Mouse (Mus musculus) forebrain, postnatal 0 days (tissue): ENCODE measurements at regions not wholly inside any gene's neighbourhood (a gene's known extent, or its start where the extent isn't known, plus 50 kb on each side); places are given as distances from the start of the nearest gene placed in this dataset.

Source experiments
- ATAC-seq: fragments of 200-750 bp; cut with Nextera tagmentation; 2 replicates; pipeline ENCODE4 v1.8.0; 2017; ENCODE audit warnings: mild to moderate bottlenecking, moderate library complexity
- DNase-seq: peaks from one replicate; pipeline ENCODE4 v3.0.0-alpha.2; 2015
- H3K27ac ChIP-seq: fragments of 300-500 bp; sonication (generic); 2 replicates; pipeline ENCODE4 v1.5.1; 2014; ENCODE audit warnings: low read depth, mild to moderate bottlenecking, antibody characterized with exemption, low read length, moderate library complexity, mixed read lengths
- H3K27me3 ChIP-seq: fragments of 300-500 bp; sonication (generic); 2 replicates; pipeline ENCODE4 v1.6.1; 2014; ENCODE audit warnings: mild to moderate bottlenecking, low read length, mixed read lengths; ENCODE audit not compliant: insufficient read depth
- H3K36me3 ChIP-seq: fragments of 300-500 bp; sonication (generic); 2 replicates; pipeline ENCODE4 v1.6.1; 2014; ENCODE audit warnings: mild to moderate bottlenecking, moderate library complexity; ENCODE audit not compliant: insufficient read depth
- H3K4me1 ChIP-seq: fragments of 300-500 bp; sonication (generic); 2 replicates; pipeline ENCODE4 v1.6.1; 2014; ENCODE audit warnings: antibody characterized with exemption; ENCODE audit not compliant: insufficient read depth
- H3K4me2 ChIP-seq: fragments of 300-500 bp; sonication (generic); 2 replicates; pipeline ENCODE4 v1.6.1; 2014; ENCODE audit warnings: low read depth, mild to moderate bottlenecking, moderate library complexity
- H3K4me3 ChIP-seq: fragments of 300-500 bp; sonication (generic); 2 replicates; pipeline ENCODE4 v1.5.1; 2014; ENCODE audit warnings: low read depth, low read length, mixed read lengths
- H3K9ac ChIP-seq: fragments of 300-500 bp; sonication (generic); 2 replicates; pipeline ENCODE4 v1.6.1; 2014; ENCODE audit warnings: mild to moderate bottlenecking
- H3K9me3 ChIP-seq: fragments of 300-500 bp; sonication (generic); 2 replicates; pipeline ENCODE4 v1.6.1; 2016; ENCODE audit warnings: low read length
- CTCF ChIP-seq: sonication (generic); IDR thresholded peaks from 2 replicates; pipeline ENCODE4 v1.5.1; 2016; ENCODE audit warnings: antibody characterized with exemption, control low read depth, low read depth
- WGBS: fragments of 180-500 bp; shearing (Covaris S2); extraction: QIAGEN DNeasy Blood & Tissue Kit; methylation state at CpG from one replicate; pipeline ENCODE4 v1.1.7; 2014; 5-methylcytosine and 5-hydroxymethylcytosine counted together

DNA sequence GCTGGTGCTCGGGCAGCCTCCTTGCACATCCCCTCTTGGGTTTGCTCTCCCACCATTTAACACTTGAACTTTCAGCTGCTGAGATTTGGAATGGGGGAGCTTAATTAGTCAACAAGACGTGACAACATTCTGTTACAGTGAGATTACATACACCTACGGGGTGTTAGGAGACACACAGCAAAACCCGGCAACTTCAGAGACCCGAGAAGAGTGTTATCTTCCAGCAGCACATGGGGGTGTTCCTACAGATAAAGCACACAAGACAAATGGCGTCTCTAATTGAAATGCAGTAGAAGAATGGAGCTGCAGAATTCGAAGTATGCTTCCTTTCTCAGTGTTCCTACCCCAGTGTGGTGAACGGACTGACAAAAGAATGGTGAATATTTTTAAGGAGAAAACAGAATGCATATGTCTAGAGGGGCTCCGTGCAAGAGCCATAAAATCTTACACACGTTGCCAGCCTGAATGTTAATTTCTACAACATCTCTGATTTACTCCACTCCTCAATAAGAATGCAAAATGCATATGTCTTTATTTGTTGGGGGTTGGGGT is 215.2 kb downstream of the Sox11 start:
- no peak for TF ChIP-seq CTCF
- H3K4me2 ChIP-seq, result no peak overlapping the region
- H3K36me3 ChIP-seq, result no peaks in the 10 kb centered on the region
- 39% methylated on average over 10 of the region's 10 CpGs for WGBS
- no peaks in the 10 kb centered on the region for H3K27me3 ChIP-seq
- H3K4me1 ChIP-seq, result peaks cover 7% of the 10 kb centered on the region; the same call in 1 of the 2 replicates
- H3K9me3 ChIP-seq, result no peaks in the 10 kb centered on the region
- no peak overlapping the region for H3K27ac ChIP-seq
- peak; percentile 58; the same call in 1 of the 2 replicates for ATAC-seq
- no peak overlapping the region for H3K9ac ChIP-seq
- H3K4me3 ChIP-seq, result no peak overlapping the region
- DNase-seq, result no peak

DNA sequence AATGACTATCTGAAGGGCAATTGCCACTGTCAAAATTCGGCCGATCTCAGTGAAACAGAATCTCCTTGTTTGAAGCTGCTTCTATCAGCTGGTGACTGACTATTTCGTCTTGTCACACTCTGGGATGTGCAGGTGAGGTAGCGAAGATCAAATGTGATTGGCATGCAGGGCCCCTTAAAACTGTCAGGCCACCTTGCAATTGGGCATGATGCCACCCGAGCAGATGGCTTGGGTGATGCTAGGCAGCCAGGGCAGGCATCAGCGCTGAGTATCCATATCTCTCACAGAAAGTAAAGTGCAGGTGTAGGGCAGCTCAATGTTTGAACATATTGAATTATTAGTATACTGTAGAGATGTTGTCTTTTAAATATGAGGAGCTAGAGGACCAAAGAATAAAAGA is 223.8 kb downstream of the Sox11 start:
- Histone ChIP-seq H3K9ac (no peak overlapping the region), H3K27me3 (no peaks in the 10 kb centered on the region), H3K27ac (no peak overlapping the region), H3K4me1 (no peaks in the 10 kb centered on the region), H3K4me3 (no peak overlapping the region), H3K4me2 (no peak overlapping the region), H3K9me3 (no peaks in the 10 kb centered on the region), H3K36me3 (no peaks in the 10 kb centered on the region)
- no peak for ATAC-seq
- no peak for DNase-seq
- 71% methylated on average over 6 of the region's 6 CpGs for WGBS
- no peak for TF ChIP-seq CTCF

DNA sequence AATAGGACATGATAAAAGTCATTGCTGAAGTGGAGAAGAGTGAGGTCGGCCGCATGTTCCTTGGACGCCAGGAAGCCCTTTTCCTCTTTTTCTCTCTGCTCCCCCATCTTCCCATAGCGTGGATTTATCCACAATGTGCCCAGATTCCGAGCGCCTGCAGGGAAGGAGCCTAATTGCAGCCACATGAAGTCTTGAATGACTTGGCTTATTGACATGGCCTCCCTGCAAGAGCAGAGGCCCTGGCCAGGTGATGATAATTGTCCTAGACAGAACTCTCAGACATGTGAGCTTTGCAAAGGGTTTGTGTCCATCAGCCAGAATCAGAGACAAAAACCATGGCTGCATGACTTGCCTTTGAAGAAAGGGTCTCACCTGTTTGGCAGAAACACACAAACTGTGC is 227.0 kb downstream of the Sox11 start:
- Histone ChIP-seq H3K9me3 (no peaks in the 10 kb centered on the region), H3K4me2 (no peak overlapping the region), H3K36me3 (no peaks in the 10 kb centered on the region), H3K27me3 (no peaks in the 10 kb centered on the region), H3K9ac (no peak overlapping the region), H3K4me1 (no peaks in the 10 kb centered on the region), H3K27ac (no peak overlapping the region), H3K4me3 (no peak overlapping the region)
- no peak for ATAC-seq
- 71% methylated on average over 6 of the region's 6 CpGs for WGBS
- no peak for DNase-seq
- no peak for TF ChIP-seq CTCF

DNA sequence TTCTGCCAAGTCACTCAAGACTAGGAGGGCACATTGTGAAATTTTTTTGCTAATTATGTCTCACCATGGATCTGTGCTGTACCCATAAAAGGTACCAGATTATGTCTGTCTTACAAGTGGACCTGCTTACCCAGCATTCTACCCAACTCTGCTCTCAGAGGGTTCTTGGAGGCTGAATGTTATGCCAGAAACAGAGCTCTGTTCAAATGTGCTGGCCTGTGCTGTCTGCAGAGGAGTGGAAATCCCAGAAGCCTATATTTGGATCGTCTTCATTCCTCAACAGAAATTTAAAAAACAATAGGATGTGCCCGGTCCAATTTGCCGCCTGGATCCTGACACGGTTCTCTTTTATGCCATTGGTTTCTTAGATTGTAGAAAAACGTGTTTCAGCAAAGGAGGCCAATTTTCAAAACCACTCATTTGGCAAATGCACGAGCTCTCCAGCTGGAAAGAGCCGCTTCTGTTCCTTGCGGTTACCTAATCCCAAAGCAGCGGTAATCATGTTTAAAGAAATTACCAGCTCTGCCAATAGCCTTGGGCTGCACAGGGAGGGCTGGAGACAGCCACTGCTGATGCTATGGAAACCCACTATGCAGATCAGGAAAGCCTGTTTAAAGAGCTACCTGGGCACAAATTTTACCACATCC is 237.3 kb downstream of the Sox11 start:
- H3K4me3 ChIP-seq, result no peak overlapping the region
- DNase-seq (peak; percentile 74), ATAC-seq (peak; percentile 91)
- H3K36me3 ChIP-seq, result no peaks in the 10 kb centered on the region
- no peaks in the 10 kb centered on the region for H3K9me3 ChIP-seq
- no peak overlapping the region for H3K9ac ChIP-seq
- WGBS, result 20% methylated on average over 9 of the region's 9 CpGs
- no peaks in the 10 kb centered on the region for H3K4me1 ChIP-seq
- no peak overlapping the region for H3K4me2 ChIP-seq
- H3K27ac ChIP-seq, result peak overlapping the region; percentile 37
- H3K27me3 ChIP-seq, result no peaks in the 10 kb centered on the region
- TF ChIP-seq CTCF, result no peak

DNA sequence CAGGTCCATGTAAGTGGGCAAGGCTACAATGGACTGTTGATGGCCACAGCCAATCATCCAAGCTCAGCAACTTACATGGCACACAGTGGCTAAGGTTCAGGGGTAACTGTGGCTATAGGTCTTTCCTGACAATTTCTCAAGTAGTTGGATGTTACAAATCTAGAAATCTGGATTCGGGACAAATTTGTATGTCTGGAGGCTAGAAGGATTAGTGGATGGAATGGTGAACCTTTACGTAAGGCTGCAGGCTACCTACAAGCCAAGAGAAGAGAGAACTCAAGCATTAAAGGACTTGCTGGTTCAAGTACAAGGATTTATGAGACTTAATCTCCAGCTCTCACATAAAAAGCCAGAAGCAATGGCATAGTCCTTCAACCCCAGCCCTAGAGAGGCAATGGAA is 239.4 kb downstream of the Sox11 start:
- no peaks in the 10 kb centered on the region for H3K27me3 ChIP-seq
- ATAC-seq (no peak), DNase-seq (no peak)
- no peak for TF ChIP-seq CTCF
- H3K4me3 ChIP-seq, result no peak overlapping the region
- no peak overlapping the region for H3K9ac ChIP-seq
- H3K4me2 ChIP-seq, result no peak overlapping the region
- no peaks in the 10 kb centered on the region for H3K36me3 ChIP-seq
- H3K27ac ChIP-seq, result no peak overlapping the region
- H3K9me3 ChIP-seq, result no peaks in the 10 kb centered on the region
- no peaks in the 10 kb centered on the region for H3K4me1 ChIP-seq
- WGBS, result 95% methylated on average over 2 of the region's 2 CpGs

DNA sequence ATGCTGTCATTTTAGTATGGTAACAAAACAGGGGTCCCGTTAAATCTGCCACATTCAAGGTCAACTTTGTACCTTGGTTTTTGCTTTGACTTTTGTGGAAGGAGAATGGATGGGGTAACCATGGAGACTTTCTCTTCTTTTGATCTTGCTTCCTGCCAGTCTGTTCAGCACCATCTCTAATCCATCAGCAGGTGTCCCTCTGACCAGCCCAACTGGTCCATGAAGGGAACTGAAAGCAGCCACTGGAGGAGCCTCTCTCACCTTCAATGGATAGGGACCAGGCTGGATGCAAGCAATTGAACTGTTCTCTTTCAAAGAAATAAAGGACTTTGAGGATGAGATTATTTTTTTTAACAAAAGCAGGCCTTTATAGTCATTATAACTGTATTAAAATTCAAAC is 253.2 kb downstream of the Sox11 start:
- WGBS, result 42% methylated on average over 1 of the region's 1 CpGs
- no peak for TF ChIP-seq CTCF
- H3K4me1 ChIP-seq, result no peaks in the 10 kb centered on the region

DNA sequence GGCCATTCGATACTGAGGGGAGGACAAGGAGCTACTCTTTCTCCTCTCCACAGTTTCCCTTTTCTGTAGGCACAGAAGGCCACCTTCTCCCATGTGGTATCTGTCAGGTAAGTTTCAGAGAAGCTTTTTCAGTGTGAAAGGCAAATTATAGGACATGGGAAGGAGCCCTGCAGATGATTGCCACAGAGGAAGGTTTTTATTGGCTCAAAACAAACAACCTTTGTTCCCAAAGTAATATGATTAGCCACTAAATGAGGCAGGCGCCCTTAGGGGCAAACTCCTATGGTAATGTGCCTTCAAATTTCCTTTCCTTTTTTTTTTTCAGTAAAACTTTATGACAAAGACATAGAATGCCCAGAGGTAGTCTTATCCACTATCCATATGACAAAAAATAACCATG is 256.5 kb downstream of the Sox11 start:
- Histone ChIP-seq H3K4me1 (peaks cover 5% of the 10 kb centered on the region; the same call in 1 of the 2 replicates), H3K36me3 (no peaks in the 10 kb centered on the region), H3K4me3 (no peak overlapping the region), H3K27me3 (no peaks in the 10 kb centered on the region), H3K4me2 (no peak overlapping the region), H3K27ac (no peak overlapping the region), H3K9ac (no peak overlapping the region), H3K9me3 (no peaks in the 10 kb centered on the region)
- ATAC-seq, result no peak
- DNase-seq, result no peak
- 85% methylated on average over 2 of the region's 2 CpGs for WGBS
- no peak for TF ChIP-seq CTCF

More for the DNA sequence above, 253.2 kb downstream of the Sox11 start:
- Histone ChIP-seq H3K27ac (no peak overlapping the region), H3K27me3 (no peaks in the 10 kb centered on the region), H3K9ac (no peak overlapping the region), H3K9me3 (peaks cover 7% of the 10 kb centered on the region; the same call in 1 of the 2 replicates), H3K4me2 (no peak overlapping the region), H3K4me3 (no peak overlapping the region), H3K36me3 (no peaks in the 10 kb centered on the region)
- ATAC-seq, result no peak
- DNase-seq, result no peak
